Mouse (Mus musculus) hindbrain, embryonic 14.5 days (tissue): ENCODE data around the gene Hspa13. TPM values are rescaled to one million over a fixed set of nuclear protein-coding genes. Genes with fewer than 3 reads are reported as not detected.

Source experiments
- ATAC-seq: fragments of 200-750 bp; cut with Nextera tagmentation; 2 replicates; pipeline ENCODE4 v1.8.0; 2017; ENCODE audit warnings: moderate number of reproducible peaks, mild to moderate bottlenecking, moderate TSS enrichment, moderate library complexity; ENCODE audit not compliant: low FRiP score
- DNase-seq: peaks from one replicate; pipeline ENCODE4 v3.0.0-alpha.2; 2015; ENCODE audit warnings: low spot score
- H3K27ac ChIP-seq: fragments of 300-500 bp; sonication (generic); 2 replicates; pipeline ENCODE4 v1.5.1; 2014; ENCODE audit warnings: mild to moderate bottlenecking, moderate library complexity
- H3K27me3 ChIP-seq: fragments of 300-500 bp; sonication (generic); 2 replicates; pipeline ENCODE4 v1.6.1; 2014; ENCODE audit warnings: mild to moderate bottlenecking, low read length, mixed read lengths; ENCODE audit not compliant: control insufficient read depth, insufficient read depth
- H3K36me3 ChIP-seq: fragments of 300-500 bp; sonication (generic); replicated peaks from 2 replicates; pipeline ENCODE4 v1.6.1; 2014; ENCODE audit not compliant: control insufficient read depth, insufficient read depth
- H3K4me1 ChIP-seq: fragments of 300-500 bp; sonication (generic); replicated peaks from 2 replicates; pipeline ENCODE4 v1.6.1; 2014; ENCODE audit warnings: antibody characterized with exemption, low read length, mixed read lengths; ENCODE audit not compliant: control insufficient read depth, insufficient read depth
- H3K4me2 ChIP-seq: fragments of 300-500 bp; sonication (generic); replicated peaks from 2 replicates; pipeline ENCODE4 v1.6.1; 2014; ENCODE audit warnings: mild to moderate bottlenecking, moderate library complexity
- H3K4me3 ChIP-seq: fragments of 300-500 bp; sonication (generic); replicated peaks from 2 replicates; pipeline ENCODE4 v1.5.1; 2014; ENCODE audit warnings: mild to moderate bottlenecking, low read length
- H3K9ac ChIP-seq: fragments of 300-500 bp; sonication (generic); 2 replicates; pipeline ENCODE4 v1.6.1; 2014
- H3K9me3 ChIP-seq: fragments of 300-500 bp; sonication (generic); 2 replicates; pipeline ENCODE4 v1.6.1; 2016; ENCODE audit warnings: low read length; ENCODE audit not compliant: control insufficient read depth
- WGBS: fragments of 180-500 bp; shearing (Covaris S2); extraction: QIAGEN DNeasy Blood & Tissue Kit; methylation state at CpG from one replicate; pipeline ENCODE4 v1.1.7; 2014; 5-methylcytosine and 5-hydroxymethylcytosine counted together
- microRNA-seq: library from miRNA; unstranded; fragments of <30 nt; microRNA quantifications from one replicate; pipeline ENCODE4, GENCODE M21; 2016
- polyA plus RNA-seq: library from polyadenylated mRNA; unstranded; fragments of >200 nt; fragmentation: Nextera tagmentation; extraction: Ambion mirVana; gene quantifications from 2 replicates; pipeline ENCODE4 v1.2.1, GENCODE M21; 2014

Hspa13 gene
- polyA plus RNA-seq, 1 experiment from 2014 or later, result 45.1 TPM

GRCm38 (mm10) chr16:75696176-75696575, 70.7 kb downstream of the Hspa13 start:
- no peaks in the 10 kb centered on the region for H3K9me3 ChIP-seq
- 15% methylated on average over 2 of the region's 2 CpGs for WGBS
- no peak overlapping the region for H3K9ac ChIP-seq
- no peak overlapping the region for H3K27ac ChIP-seq
- no peaks in the 10 kb centered on the region for H3K4me1 ChIP-seq
- DNase-seq (peak; percentile 73), ATAC-seq (no peak; the same call in 1 of the 2 replicates)
- no peaks in the 10 kb centered on the region for H3K27me3 ChIP-seq
- H3K4me3 ChIP-seq, result no peak overlapping the region
- H3K4me2 ChIP-seq, result no peak overlapping the region
- no peaks in the 10 kb centered on the region for H3K36me3 ChIP-seq

Small RNAs within 50 kb of the gene (microRNA-seq; reads per million reads assigned to microRNA genes)
- not detected for gene Gm22923

Other genes starting within 250 kb of the Hspa13 start
- not detected in 2 replicates for gene Lipi, start 181.0 kb downstream of the Hspa13 start, polyA plus RNA-seq
- 3.5 and 3.9 TPM in 2 replicates for gene Rbm11, start 174.3 kb downstream of the Hspa13 start, polyA plus RNA-seq